14 mouse cellular contexts compared by ENCODE assay signal in genomic region chr11:101842773-101843163, GRCm38 (mm10). TPM values are rescaled to one million over a fixed set of nuclear protein-coding genes. Genes with fewer than 3 reads are reported as not detected.
DNase-seq lines count a peak whose midpoint lies in the region; ATAC-seq and TF ChIP-seq lines count a peak whose summit lies in the region.
"Had no signal": no experiment of that assay in that cellular context is flagged by ENCODE, and none has a peak within 500 bp of the region (broad histone marks: within the 10 kb centered on the region; RNA-seq: fewer than 3 reads in every experiment).

No protein-coding gene starts in this region.

- H3K36me3 ChIP-seq in heart, embryonic 11.5 days (ENCODE audit: control insufficient read depth, insufficient read depth, low read length): no peaks in the 10 kb centered on the region
- H3K36me3 ChIP-seq in kidney, adult 2 months (ENCODE audit: control insufficient read depth, insufficient read depth, low read length): no peaks in the 10 kb centered on the region
- H3K36me3 ChIP-seq in embryonic facial prominence, embryonic 14.5 days (ENCODE audit: control insufficient read depth, insufficient read depth, low read length): no peaks in the 10 kb centered on the region
- H3K36me3 ChIP-seq in limb, embryonic 14.5 days (ENCODE audit: control insufficient read depth, insufficient read depth, low read length): no peaks in the 10 kb centered on the region
- H3K36me3 ChIP-seq: liver, embryonic 12.5 days had no signal

- H3K9ac ChIP-seq in heart, embryonic 11.5 days (ENCODE audit: low read depth, low read length): peak overlapping the region; percentile 60
- no peak overlapping the region for H3K9ac ChIP-seq in embryonic facial prominence, embryonic 14.5 days (ENCODE audit: low read depth, low read length)
- H3K9ac ChIP-seq in limb, embryonic 14.5 days (ENCODE audit: low read depth, low read length, severe bottlenecking): no peak overlapping the region
- H3K9ac ChIP-seq: liver, embryonic 12.5 days had no signal

- H3K4me1 ChIP-seq in heart, embryonic 11.5 days (ENCODE audit: control insufficient read depth, insufficient read depth, low read length): peaks cover 16% of the 10 kb centered on the region
- H3K4me1 ChIP-seq in kidney, adult 2 months (ENCODE audit: control insufficient read depth, insufficient read depth, low read length): no peaks in the 10 kb centered on the region
- 0 out of 2 replicates have a peak, but pooled peaks cover 8% of the 10 kb centered on the region for H3K4me1 ChIP-seq in embryonic facial prominence, embryonic 14.5 days (ENCODE audit: control insufficient read depth, insufficient read depth, low read length)
- H3K4me1 ChIP-seq in limb, embryonic 14.5 days (ENCODE audit: control insufficient read depth, insufficient read depth, low read length): peaks cover 20% of the 10 kb centered on the region
- H3K4me1 ChIP-seq: liver, embryonic 12.5 days had no signal

- TF ChIP-seq POLR2A in kidney, adult 2 months (IDR thresholded peaks at IDR 0.05; ENCODE audit: low read depth, low read length): no peak
- no peak for TF ChIP-seq POLR2A in limb, embryonic 14.5 days (IDR thresholded peaks at IDR 0.05; ENCODE audit: borderline replicate concordance, extremely low read depth, insufficient read depth, insufficient read length)

- no peak for DNase-seq in heart, adult 8-10 months (ENCODE audit: low spot score)
- DNase-seq in kidney, adult 2 months: no peak
- DNase-seq in kidney, adult 8-10 months: no peak
- no peak for DNase-seq in embryonic facial prominence, embryonic 14.5 days (ENCODE audit: low spot score)
- DNase-seq in limb, embryonic 14.5 days (ENCODE audit: low spot score): no peak
- no peak for DNase-seq in right cerebral cortex, adult 2 months (ENCODE audit: low spot score in 2 of 2)
- DNase-seq in ovary, postnatal 10 days (ENCODE audit: low spot score): no peak
- DNase-seq: adrenal gland, postnatal 25 days had no signal

- peak overlapping the region; percentile 88 for H3K27ac ChIP-seq in heart, embryonic 11.5 days (ENCODE audit: low read depth, low read length)
- H3K27ac ChIP-seq in kidney, adult 2 months (ENCODE audit: insufficient read depth, low read depth, low read length): peak overlapping the region; percentile 15; the same call in 1 of the 2 replicates
- H3K27ac ChIP-seq in embryonic facial prominence, embryonic 14.5 days (replicated peaks; ENCODE audit: low read depth, low read length): peak overlapping the region; percentile 70
- peak overlapping the region; percentile 67 for H3K27ac ChIP-seq in limb, embryonic 14.5 days (replicated peaks; ENCODE audit: low read depth, low read length)
- H3K27ac ChIP-seq: liver, embryonic 12.5 days had no signal

- H3K4me2 ChIP-seq in heart, embryonic 11.5 days: peak overlapping the region; percentile 19; the same call in 1 of the 2 replicates
- no peak overlapping the region for H3K4me2 ChIP-seq in embryonic facial prominence, embryonic 14.5 days (ENCODE audit: low read depth, low read length)
- H3K4me2 ChIP-seq in limb, embryonic 14.5 days (replicated peaks; ENCODE audit: low read depth, low read length, severe bottlenecking): no peak overlapping the region
- H3K4me2 ChIP-seq: liver, embryonic 12.5 days had no signal

- H3K9me3 ChIP-seq in heart, embryonic 11.5 days (replicated peaks; ENCODE audit: control insufficient read depth, low read length): peaks cover 3% of the 10 kb centered on the region; the same call in 1 of the 2 replicates
- peaks cover 5% of the 10 kb centered on the region; the same call in 1 of the 2 replicates for H3K9me3 ChIP-seq in embryonic facial prominence, embryonic 14.5 days (ENCODE audit: control insufficient read depth, low read length)
- no peaks in the 10 kb centered on the region for H3K9me3 ChIP-seq in limb, embryonic 14.5 days (ENCODE audit: control insufficient read depth, low read length)

- H3K4me3 ChIP-seq in heart, embryonic 11.5 days (ENCODE audit: low read depth, low read length): no peak overlapping the region
- H3K4me3 ChIP-seq in kidney, adult 2 months (ENCODE audit: insufficient read depth, low read depth, low read length): no peak overlapping the region
- no peak overlapping the region for H3K4me3 ChIP-seq in embryonic facial prominence, embryonic 14.5 days (ENCODE audit: low read depth, low read length)
- no peak overlapping the region for H3K4me3 ChIP-seq in limb, embryonic 14.5 days (replicated peaks; ENCODE audit: low read length)
- H3K4me3 ChIP-seq: erythroblast, embryonic 14.5 days; liver, embryonic 12.5 days; megakaryocyte, embryonic 14.5 days had no signal

- no peak for ATAC-seq in heart, embryonic 11.5 days (replicated peaks; ENCODE audit: insufficient number of reproducible peaks, low FRiP score, low TSS enrichment)
- no peak for ATAC-seq in embryonic facial prominence, embryonic 14.5 days (ENCODE audit: low read depth)
- no peak for ATAC-seq in limb, embryonic 14.5 days (ENCODE audit: low FRiP score, low read depth)
- ATAC-seq: liver, embryonic 12.5 days had no signal

- TF ChIP-seq CTCF in kidney, adult 2 months (conservative IDR thresholded peaks at IDR 0.05; ENCODE audit: insufficient read depth, insufficient read length, low read depth, low read length): no peak

- H3K27me3 ChIP-seq in heart, embryonic 11.5 days (ENCODE audit: control insufficient read depth, insufficient read depth, low read length): no peaks in the 10 kb centered on the region
- H3K27me3 ChIP-seq in kidney, adult 2 months (replicated peaks; ENCODE audit: control insufficient read depth, insufficient read depth, low read length): no peaks in the 10 kb centered on the region
- H3K27me3 ChIP-seq in embryonic facial prominence, embryonic 14.5 days (replicated peaks; ENCODE audit: control insufficient read depth, insufficient read depth, low read length): no peaks in the 10 kb centered on the region
- no peaks in the 10 kb centered on the region for H3K27me3 ChIP-seq in limb, embryonic 14.5 days (ENCODE audit: control insufficient read depth, insufficient read depth, low read length)
- H3K27me3 ChIP-seq: liver, embryonic 12.5 days had no signal

- 70% methylated on average over 3 of the region's 3 CpGs for WGBS in heart, embryonic 11.5 days (ENCODE audit: insufficient replicate concordance)
- 77% methylated on average over 3 of the region's 3 CpGs for WGBS in kidney, adult 2 months
- 81% methylated on average over 3 of the region's 3 CpGs for WGBS in embryonic facial prominence, embryonic 14.5 days
- 81% methylated on average over 3 of the region's 3 CpGs for WGBS in limb, embryonic 14.5 days

RNA-seq across cellular contexts. Expression of gene Meox1, which starts 51.4 kb away (rescaled TPM):
- 13.2 and 14.5 TPM in 2 replicates for polyA plus RNA-seq in heart, embryonic 11.5 days (2014; fragmentation: Nextera tagmentation; extraction: Ambion mirVana)
- 1 to 10 TPM; 3.7 to 6.6 (median 6.3) TPM for total RNA-seq in heart, adult 8-10 months (2022)
- polyA plus RNA-seq in kidney, adult 2 months (2012; rRNA removed): 3.5 and 4.8 TPM in 2 replicates
- 12.7 and 16.7 TPM in 2 replicates for polyA plus RNA-seq in embryonic facial prominence, embryonic 14.5 days (2014; fragmentation: Nextera tagmentation; extraction: Ambion mirVana)
- polyA plus RNA-seq in limb, embryonic 14.5 days (2012; rRNA removed): 20.0 and 20.8 TPM in 2 replicates
- polyA plus RNA-seq in limb, embryonic 14.5 days (2014; fragmentation: Nextera tagmentation; extraction: Ambion mirVana): 14.0 and 15.2 TPM in 2 replicates
- total RNA-seq: hematopoietic stem cell, adult 5-6 weeks; MEL had no signal
- polyA plus RNA-seq: erythroblast, embryonic 14.5 days had no signal

RNA-seq across cellular contexts. Expression of gene Etv4, which starts 57.6 kb away (rescaled TPM):
- 4.5 and 8.7 TPM in 2 replicates for polyA plus RNA-seq in heart, embryonic 11.5 days (2014; fragmentation: Nextera tagmentation; extraction: Ambion mirVana)
- total RNA-seq in heart, adult 8-10 months (2022): under 1 TPM in 2 of 4 experiments, not detected in 2; 0.68 to 0.86 TPM
- polyA plus RNA-seq in kidney, adult 2 months (2012; rRNA removed): 1.1 and 1.3 TPM in 2 replicates
- polyA plus RNA-seq in embryonic facial prominence, embryonic 14.5 days (2014; fragmentation: Nextera tagmentation; extraction: Ambion mirVana): 9.3 and 11.8 TPM in 2 replicates
- 24.2 and 31.6 TPM in 2 replicates for polyA plus RNA-seq in limb, embryonic 14.5 days (2012; rRNA removed)
- polyA plus RNA-seq in limb, embryonic 14.5 days (2014; fragmentation: Nextera tagmentation; extraction: Ambion mirVana): 9.4 and 11.7 TPM in 2 replicates
- total RNA-seq: hematopoietic stem cell, adult 5-6 weeks had no signal
- polyA plus RNA-seq: erythroblast, embryonic 14.5 days had no signal

Comparison
In these comparisons a context has a peak if more than half of its experiments do, and no peak if none do; other contexts are left out.
1. H3K27ac ChIP-seq: peak in every context shown above with its lines; median percentile 88 in heart, embryonic 11.5 days; 70 in embryonic facial prominence, embryonic 14.5 days; 67 in limb, embryonic 14.5 days; 15 in kidney, adult 2 months.